Mouse (Mus musculus) midbrain, postnatal 0 days (tissue): ENCODE measurements at regions not wholly inside any gene's neighbourhood (a gene's known extent, or its start where the extent isn't known, plus 50 kb on each side); places are given as distances from the start of the nearest gene placed in this dataset.
"Not testable (repeated sequence)": the region's sequence is repeated elsewhere in the genome, so short reads cannot be mapped to it uniquely, and the experiment has no call there.

Experiments
- ATAC-seq: fragments of 200-750 bp; cut with Nextera tagmentation; 2 replicates; pipeline ENCODE4 v1.8.0; 2017; ENCODE audit warnings: moderate number of reproducible peaks, mild to moderate bottlenecking, moderate TSS enrichment, moderate library complexity; ENCODE audit not compliant: low FRiP score
- DNase-seq: peaks from one replicate; pipeline ENCODE4 v3.0.0-alpha.2; 2015; ENCODE audit warnings: low spot score
- H3K27ac ChIP-seq: fragments of 300-500 bp; sonication (generic); 2 replicates; pipeline ENCODE4 v1.5.1; 2014; ENCODE audit warnings: low read depth, mild to moderate bottlenecking, low read length, mixed read lengths
- H3K27me3 ChIP-seq: fragments of 300-500 bp; sonication (generic); 2 replicates; pipeline ENCODE4 v1.6.1; 2014; ENCODE audit warnings: low read length, control low read depth, mixed read lengths; ENCODE audit not compliant: insufficient read depth
- H3K36me3 ChIP-seq: fragments of 300-500 bp; sonication (generic); 2 replicates; pipeline ENCODE4 v1.6.1; 2014; ENCODE audit warnings: low read length, control low read depth, mixed read lengths; ENCODE audit not compliant: insufficient read depth
- H3K4me1 ChIP-seq: fragments of 300-500 bp; sonication (generic); 2 replicates; pipeline ENCODE4 v1.6.1; 2014; ENCODE audit warnings: mild to moderate bottlenecking, control low read depth, antibody characterized with exemption, low read length, mixed read lengths; ENCODE audit not compliant: insufficient read depth
- H3K4me2 ChIP-seq: fragments of 300-500 bp; sonication (generic); 2 replicates; pipeline ENCODE4 v1.6.1; 2014; ENCODE audit warnings: low read depth, mild to moderate bottlenecking, low read length, mixed read lengths; ENCODE audit not compliant: poor library complexity, severe bottlenecking
- H3K4me3 ChIP-seq: fragments of 300-500 bp; sonication (generic); 2 replicates; pipeline ENCODE4 v1.5.1; 2014; ENCODE audit warnings: low read depth, mild to moderate bottlenecking, low read length, moderate library complexity
- H3K9ac ChIP-seq: fragments of 300-500 bp; sonication (generic); replicated peaks from 2 replicates; pipeline ENCODE4 v1.6.1; 2014; ENCODE audit warnings: mild to moderate bottlenecking, low read length, moderate library complexity, mixed read lengths; ENCODE audit not compliant: poor library complexity, severe bottlenecking
- H3K9me3 ChIP-seq: fragments of 300-500 bp; sonication (generic); 2 replicates; pipeline ENCODE4 v1.6.1; 2016; ENCODE audit warnings: low read length, control low read depth
- CTCF ChIP-seq: IDR thresholded peaks from 2 replicates; pipeline ENCODE4 v1.5.1; 2016; ENCODE audit warnings: antibody characterized with exemption, mild to moderate bottlenecking
- WGBS: fragments of 180-500 bp; shearing (Covaris S2); extraction: QIAGEN DNeasy Blood & Tissue Kit; methylation state at CpG from one replicate; pipeline ENCODE4 v1.1.7; 2014; 5-methylcytosine and 5-hydroxymethylcytosine counted together

GRCm38 (mm10) chr9:13105426-13105825 is 140.2 kb downstream of the Jrkl start:
- Histone ChIP-seq H3K4me1 (no peaks in the 10 kb centered on the region), H3K27ac (no peak overlapping the region), H3K36me3 (no peaks in the 10 kb centered on the region), H3K9ac (no peak overlapping the region), H3K27me3 (no peaks in the 10 kb centered on the region), H3K4me2 (no peak overlapping the region), H3K4me3 (no peak overlapping the region), H3K9me3 (no peaks in the 10 kb centered on the region)
- 96% methylated on average over 4 of the region's 4 CpGs for WGBS
- ATAC-seq: no peak
- DNase-seq: no peak
- TF ChIP-seq CTCF: no peak

GRCm38 (mm10) chr9:13083669-13084068 is 162.0 kb downstream of the Jrkl start:
- Histone ChIP-seq H3K9me3 (peaks cover 7% of the 10 kb centered on the region; the same call in 1 of the 2 replicates), H3K36me3 (no peaks in the 10 kb centered on the region), H3K27ac (no peak overlapping the region), H3K4me2 (no peak overlapping the region), H3K27me3 (no peaks in the 10 kb centered on the region), H3K9ac (no peak overlapping the region), H3K4me3 (no peak overlapping the region), H3K4me1 (no peaks in the 10 kb centered on the region)
- DNase-seq: no peak
- 90% methylated on average over 11 of the region's 11 CpGs for WGBS
- no peak for TF ChIP-seq CTCF
- no peak for ATAC-seq

DNA sequence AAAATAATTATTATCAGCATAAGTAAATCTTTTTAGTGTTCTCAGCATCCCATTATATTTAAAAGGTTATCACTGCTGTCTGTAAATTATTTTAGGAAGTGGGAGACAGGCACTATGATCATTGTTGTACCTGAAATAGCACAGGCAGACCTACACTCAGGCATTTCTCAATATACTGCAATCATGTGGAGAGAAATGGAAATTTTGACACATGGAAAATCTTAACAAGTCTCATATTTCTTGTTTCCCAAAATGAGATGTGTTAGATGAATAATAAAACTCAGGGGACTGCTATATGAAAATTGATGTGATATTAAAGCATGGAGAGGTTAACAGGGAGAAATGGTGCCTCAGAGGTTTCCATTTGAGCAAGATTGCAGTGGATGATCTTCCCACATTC is 196.6 kb downstream of the Jrkl start:
- Histone ChIP-seq H3K27me3 (no peaks in the 10 kb centered on the region), H3K27ac (no peak overlapping the region), H3K4me3 (no peak overlapping the region), H3K9me3 (no peaks in the 10 kb centered on the region), H3K36me3 (no peaks in the 10 kb centered on the region), H3K4me2 (no peak overlapping the region), H3K9ac (no peak overlapping the region), H3K4me1 (no peaks in the 10 kb centered on the region)
- no peak for TF ChIP-seq CTCF
- DNase-seq: no peak
- no peak for ATAC-seq

DNA sequence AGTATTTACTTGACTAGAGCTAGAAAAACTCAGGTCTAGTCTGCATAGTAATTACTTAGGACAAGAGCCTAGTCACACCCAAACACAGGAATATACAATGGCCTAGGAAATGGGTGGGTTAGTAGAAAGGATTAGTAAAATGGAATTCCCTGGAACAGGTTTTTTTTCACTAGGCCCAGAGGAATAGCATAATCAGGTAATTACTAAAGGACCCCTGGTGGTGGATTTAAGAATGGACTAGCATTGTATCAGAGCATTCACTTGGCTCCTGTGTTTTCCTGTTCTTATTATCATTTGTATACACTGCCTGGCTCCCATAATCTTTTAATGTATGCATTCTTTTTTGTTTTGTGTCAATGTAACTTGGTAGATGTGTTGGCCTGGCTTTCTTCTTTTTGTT is 226.6 kb downstream of the Jrkl start:
- H3K4me1 ChIP-seq: no peaks in the 10 kb centered on the region
- no peaks in the 10 kb centered on the region for H3K9me3 ChIP-seq
- no peak overlapping the region for H3K27ac ChIP-seq
- H3K36me3 ChIP-seq: no peaks in the 10 kb centered on the region
- no peak overlapping the region for H3K4me3 ChIP-seq
- H3K27me3 ChIP-seq: no peaks in the 10 kb centered on the region
- TF ChIP-seq CTCF: no peak
- DNase-seq (no peak), ATAC-seq (no peak)
- H3K9ac ChIP-seq: no peak overlapping the region
- no peak overlapping the region for H3K4me2 ChIP-seq

GRCm38 (mm10) chr9:12983209-12983608 is 262.4 kb downstream of the Jrkl start:
- not testable (repeated sequence) for H3K4me1 ChIP-seq, H3K9me3 ChIP-seq, H3K9ac ChIP-seq, H3K4me2 ChIP-seq, H3K27ac ChIP-seq, ATAC-seq, H3K27me3 ChIP-seq, H3K4me3 ChIP-seq, DNase-seq, H3K36me3 ChIP-seq
- WGBS: 95% methylated on average over 1 of the region's 1 CpGs

DNA sequence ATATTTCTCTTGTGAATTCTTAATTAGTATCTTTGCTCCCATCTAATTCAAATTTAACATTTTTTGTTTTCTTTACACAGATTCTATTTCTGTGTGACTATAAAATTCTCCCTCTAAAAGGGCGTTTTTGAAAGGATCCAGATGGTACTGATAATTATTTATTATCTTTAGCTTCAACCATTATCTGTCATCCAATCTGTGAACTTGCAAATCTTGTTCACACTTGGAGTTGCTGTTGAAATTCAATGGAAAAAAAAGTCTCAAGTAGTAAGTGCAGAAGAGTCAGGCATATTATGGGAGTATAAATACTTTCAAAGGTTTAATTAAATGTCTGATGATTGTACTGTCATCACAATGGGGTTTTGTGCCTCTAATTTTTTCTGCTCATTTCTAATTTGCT is 272.6 kb downstream of the Jrkl start:
- H3K9ac ChIP-seq: no peak overlapping the region
- H3K4me2 ChIP-seq: no peak overlapping the region
- no peaks in the 10 kb centered on the region for H3K9me3 ChIP-seq
- no peak for DNase-seq
- no peaks in the 10 kb centered on the region for H3K27me3 ChIP-seq
- 42% methylated on average over 1 of the region's 1 CpGs for WGBS
- H3K4me1 ChIP-seq: no peaks in the 10 kb centered on the region
- ATAC-seq: no peak
- no peak overlapping the region for H3K4me3 ChIP-seq
- H3K36me3 ChIP-seq: no peaks in the 10 kb centered on the region
- TF ChIP-seq CTCF: no peak
- no peak overlapping the region for H3K27ac ChIP-seq

GRCm38 (mm10) chr9:12960337-12960736 is 285.3 kb downstream of the Jrkl start:
- no peaks in the 10 kb centered on the region for H3K9me3 ChIP-seq
- ATAC-seq: no peak
- DNase-seq: no peak
- H3K27ac ChIP-seq: no peak overlapping the region
- no peaks in the 10 kb centered on the region for H3K27me3 ChIP-seq
- TF ChIP-seq CTCF: no peak
- WGBS: 78% methylated on average over 2 of the region's 2 CpGs
- H3K4me2 ChIP-seq: no peak overlapping the region
- H3K4me3 ChIP-seq: no peak overlapping the region
- no peaks in the 10 kb centered on the region for H3K4me1 ChIP-seq
- H3K9ac ChIP-seq: no peak overlapping the region
- H3K36me3 ChIP-seq: no peaks in the 10 kb centered on the region
